Mouse (Mus musculus) forebrain, embryonic 12.5 days (tissue): ENCODE measurements around the gene Tnfaip2. TPM values are rescaled to one million over a fixed set of nuclear protein-coding genes. Genes with fewer than 3 reads are reported as not detected.

Experiments used
- ATAC-seq: fragments of 200-750 bp; cut with Nextera tagmentation; 2 replicates; pipeline ENCODE4 v1.8.0; 2017; ENCODE audit warnings: moderate TSS enrichment; ENCODE audit not compliant: low FRiP score
- H3K27ac ChIP-seq: fragments of 300-500 bp; sonication (generic); 2 replicates; pipeline ENCODE4 v1.5.1; 2016; ENCODE audit warnings: mild to moderate bottlenecking
- H3K27me3 ChIP-seq: fragments of 300-500 bp; sonication (generic); 2 replicates; pipeline ENCODE4 v1.6.1; 2016; ENCODE audit warnings: mild to moderate bottlenecking
- H3K36me3 ChIP-seq: fragments of 300-500 bp; sonication (generic); replicated peaks from 2 replicates; pipeline ENCODE4 v1.6.1; 2016; ENCODE audit warnings: mild to moderate bottlenecking
- H3K4me1 ChIP-seq: fragments of 300-500 bp; sonication (generic); 2 replicates; pipeline ENCODE4 v1.6.1; 2016
- H3K4me2 ChIP-seq: fragments of 300-500 bp; sonication (generic); 2 replicates; pipeline ENCODE4 v1.6.1; 2016; ENCODE audit warnings: mild to moderate bottlenecking, moderate library complexity
- H3K4me3 ChIP-seq: fragments of 300-500 bp; sonication (generic); replicated peaks from 2 replicates; pipeline ENCODE4 v1.5.1; 2016; ENCODE audit warnings: mild to moderate bottlenecking
- H3K9ac ChIP-seq: fragments of 300-500 bp; sonication (generic); 2 replicates; pipeline ENCODE4 v1.6.1; 2016; ENCODE audit warnings: mild to moderate bottlenecking
- H3K9me3 ChIP-seq: fragments of 300-500 bp; sonication (generic); 2 replicates; pipeline ENCODE4 v1.6.1; 2016
- WGBS: fragments of 180-500 bp; shearing (Covaris S2); methylation state at CpG from one replicate; pipeline ENCODE4 v1.1.7; 2016; 5-methylcytosine and 5-hydroxymethylcytosine counted together
- polyA plus RNA-seq: library from polyadenylated mRNA; unstranded; fragments of >200 nt; fragmentation: Nextera tagmentation; extraction: Ambion mirVana; gene quantifications from 2 replicates; pipeline ENCODE4 v1.2.1, GENCODE M21; 2016

The Tnfaip2 gene
- polyA plus RNA-seq, 1 experiment from 2014 or later: 2.2 TPM

DNA sequence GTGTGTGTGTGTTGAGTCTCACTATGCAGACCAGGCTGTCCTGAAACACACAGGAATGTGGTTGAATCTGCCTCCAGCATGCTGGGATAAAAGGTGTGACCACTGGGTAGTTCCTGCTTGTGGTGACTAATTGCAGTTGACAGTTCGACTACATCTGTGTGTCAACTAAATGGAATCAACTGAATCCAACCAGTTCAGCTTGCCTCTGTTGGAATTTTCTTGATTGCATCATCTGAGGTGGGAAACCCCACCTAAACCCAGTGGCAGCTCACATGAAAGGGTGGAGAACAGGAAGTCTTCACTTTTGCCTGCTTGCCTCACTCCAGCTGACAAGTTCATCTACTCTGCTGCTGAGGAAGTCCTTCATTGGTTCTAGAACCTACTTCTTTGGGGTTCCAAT, 28.9 kb downstream of the Tnfaip2 start:
- 72% methylated on average over 1 of the region's 1 CpGs for WGBS
- ATAC-seq: no peak
- peaks cover 11% of the 10 kb centered on the region for H3K27me3 ChIP-seq

GRCm38 (mm10) chr12:111471721-111472120, 29.5 kb downstream of the Tnfaip2 start:
- Histone ChIP-seq H3K4me2 (no peak overlapping the region), H3K27ac (no peak overlapping the region), H3K36me3 (no peaks in the 10 kb centered on the region), H3K9ac (no peak overlapping the region), H3K4me3 (no peak overlapping the region), H3K9me3 (no peaks in the 10 kb centered on the region), H3K27me3 (peaks cover 11% of the 10 kb centered on the region), H3K4me1 (peaks cover 7% of the 10 kb centered on the region; the same call in 1 of the 2 replicates)
- ATAC-seq: no peak
- 89% methylated on average over 3 of the region's 3 CpGs for WGBS

More for the DNA sequence above, 28.9 kb downstream of the Tnfaip2 start:
- no peaks in the 10 kb centered on the region for H3K9me3 ChIP-seq
- no peak overlapping the region for H3K4me3 ChIP-seq
- H3K36me3 ChIP-seq: no peaks in the 10 kb centered on the region
- peaks cover 7% of the 10 kb centered on the region; the same call in 1 of the 2 replicates for H3K4me1 ChIP-seq
- no peak overlapping the region for H3K27ac ChIP-seq
- no peak overlapping the region for H3K9ac ChIP-seq
- H3K4me2 ChIP-seq: no peak overlapping the region

- H3K27me3 ChIP-seq: peaks cover 11% of the 10 kb centered on the region
- H3K4me2 ChIP-seq: no peak overlapping the region
- H3K4me3 ChIP-seq: no peak overlapping the region
- ATAC-seq: no peak
- H3K36me3 ChIP-seq: no peaks in the 10 kb centered on the region
- no peak overlapping the region for H3K9ac ChIP-seq
- no peak overlapping the region for H3K27ac ChIP-seq
- no peaks in the 10 kb centered on the region for H3K9me3 ChIP-seq
- peaks cover 7% of the 10 kb centered on the region; the same call in 1 of the 2 replicates for H3K4me1 ChIP-seq
- WGBS: 58% methylated on average over 5 of the region's 5 CpGs
Measured at GRCm38 (mm10) chr12:111472886-111473285, 30.6 kb downstream of the Tnfaip2 start.

- no peak overlapping the region for H3K4me2 ChIP-seq
- no peaks in the 10 kb centered on the region for H3K36me3 ChIP-seq
- H3K4me3 ChIP-seq: no peak overlapping the region
- H3K9ac ChIP-seq: no peak overlapping the region
- peaks cover 7% of the 10 kb centered on the region; the same call in 1 of the 2 replicates for H3K4me1 ChIP-seq
- no peaks in the 10 kb centered on the region for H3K9me3 ChIP-seq
- WGBS: 94% methylated on average over 3 of the region's 3 CpGs
- no peak overlapping the region for H3K27ac ChIP-seq
- no peak for ATAC-seq
- H3K27me3 ChIP-seq: peaks cover 11% of the 10 kb centered on the region
Measured at GRCm38 (mm10) chr12:111474384-111474783, 32.1 kb downstream of the Tnfaip2 start.

DNA sequence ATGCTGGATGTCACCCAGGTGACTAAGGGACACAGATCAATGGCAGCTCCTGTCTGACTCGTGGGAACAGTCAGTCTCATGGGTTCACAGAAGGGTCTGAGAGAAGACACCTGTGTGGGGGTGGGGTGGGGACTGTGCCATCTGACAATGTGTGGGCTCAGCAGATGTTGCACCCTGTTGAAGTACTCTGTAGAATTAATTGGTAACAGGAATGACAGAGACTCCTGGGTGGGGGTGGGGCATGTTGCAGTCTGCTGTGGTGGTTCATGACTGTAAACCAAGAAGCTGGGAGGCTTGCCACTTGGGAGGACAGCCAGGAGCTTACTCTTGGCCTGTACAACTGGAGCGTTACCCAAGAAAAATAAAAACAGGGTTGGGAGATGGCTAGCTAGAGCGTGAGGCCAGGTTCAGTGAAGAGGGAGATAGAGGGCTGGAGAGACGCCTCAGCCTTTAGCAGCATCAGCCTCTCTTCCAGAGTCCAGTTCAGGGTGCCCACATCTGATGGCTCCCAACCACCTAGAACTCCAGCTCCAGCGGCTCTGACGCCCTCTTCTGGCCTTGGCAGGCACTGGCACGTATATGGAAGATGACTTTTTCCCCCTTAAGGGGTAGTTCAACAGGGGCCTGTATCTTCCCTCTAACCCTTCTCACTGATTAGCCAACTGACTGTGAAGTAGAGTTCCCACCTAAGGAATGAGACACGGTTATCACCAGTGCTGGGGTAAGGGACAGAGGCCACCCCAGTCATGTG, 32.8 kb downstream of the Tnfaip2 start:
- WGBS: 54% methylated on average over 8 of the region's 8 CpGs
- no peak overlapping the region for H3K27ac ChIP-seq
- no peak overlapping the region for H3K4me2 ChIP-seq

DNA sequence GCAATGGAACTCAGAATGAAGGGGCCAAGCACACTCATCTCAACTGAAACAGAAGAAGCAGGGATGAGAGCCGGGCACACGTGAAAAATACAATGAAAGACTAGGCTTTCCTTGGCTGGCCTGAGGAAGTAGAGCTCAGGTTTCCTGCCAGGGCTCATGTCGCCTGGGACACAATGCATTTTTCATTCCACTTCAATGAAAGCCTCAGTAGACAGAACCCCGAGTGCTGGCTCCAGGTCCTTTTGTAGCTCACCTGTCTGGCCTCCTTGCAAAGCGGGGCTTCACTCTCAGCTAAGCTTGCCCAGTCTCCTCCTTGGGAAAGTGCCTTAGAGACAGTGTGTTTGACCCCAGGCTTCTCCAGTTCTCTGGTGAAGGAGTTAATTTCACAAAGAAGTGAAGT, 36.7 kb downstream of the Tnfaip2 start:
- Histone ChIP-seq H3K27ac (no peak overlapping the region), H3K4me1 (peaks cover 14% of the 10 kb centered on the region; the same call in 1 of the 2 replicates), H3K27me3 (peaks cover 20% of the 10 kb centered on the region), H3K36me3 (no peaks in the 10 kb centered on the region), H3K9me3 (no peaks in the 10 kb centered on the region), H3K4me2 (no peak overlapping the region), H3K9ac (no peak overlapping the region), H3K4me3 (no peak overlapping the region)
- ATAC-seq: no peak
- WGBS: 52% methylated on average over 5 of the region's 5 CpGs

More for the DNA sequence above, 32.8 kb downstream of the Tnfaip2 start:
- Histone ChIP-seq H3K9me3 (no peaks in the 10 kb centered on the region), H3K27me3 (peaks cover 11% of the 10 kb centered on the region), H3K36me3 (no peaks in the 10 kb centered on the region), H3K4me1 (peaks cover 7% of the 10 kb centered on the region; the same call in 1 of the 2 replicates), H3K4me3 (no peak overlapping the region), H3K9ac (no peak overlapping the region)
- ATAC-seq: no peak

DNA sequence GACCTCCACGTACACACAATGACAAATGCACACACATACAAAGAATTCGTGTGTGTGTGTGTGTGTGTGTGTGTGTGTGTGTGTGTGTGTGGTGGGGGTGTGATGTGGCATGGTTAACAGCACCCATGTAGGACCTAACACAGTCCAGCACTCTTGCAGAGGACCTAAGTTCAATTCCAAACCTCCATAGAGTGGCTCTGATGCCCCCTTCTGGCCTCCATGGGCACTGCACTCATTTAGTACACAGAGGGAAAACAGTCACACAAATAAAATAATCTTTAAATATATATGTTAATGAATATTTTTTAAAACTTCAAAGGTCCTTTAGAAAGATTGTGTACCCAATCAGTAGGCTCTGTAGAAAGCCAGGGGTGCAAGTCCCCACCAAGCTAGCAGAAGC, 37.6 kb downstream of the Tnfaip2 start:
- no peaks in the 10 kb centered on the region for H3K9me3 ChIP-seq
- 73% methylated on average over 2 of the region's 2 CpGs for WGBS

GRCm38 (mm10) chr12:111485046-111485651, 42.9 kb downstream of the Tnfaip2 start:
- WGBS: 1% methylated on average over 63 of the region's 63 CpGs
- peaks cover 27% of the 10 kb centered on the region for H3K4me1 ChIP-seq
- no peaks in the 10 kb centered on the region for H3K9me3 ChIP-seq
- H3K27ac ChIP-seq: no peak overlapping the region
- no peaks in the 10 kb centered on the region for H3K36me3 ChIP-seq
- peaks cover 71% of the 10 kb centered on the region for H3K27me3 ChIP-seq
- H3K4me2 ChIP-seq: peak overlapping the region; percentile 61
- peak; percentile 58 for ATAC-seq
- peak overlapping the region; percentile 40; the same call in 1 of the 2 replicates for H3K9ac ChIP-seq
- H3K4me3 ChIP-seq: peak overlapping the region; percentile 40

More for the DNA sequence above, 37.6 kb downstream of the Tnfaip2 start:
- Histone ChIP-seq H3K4me3 (no peak overlapping the region), H3K27ac (no peak overlapping the region), H3K4me2 (no peak overlapping the region), H3K9ac (no peak overlapping the region), H3K36me3 (no peaks in the 10 kb centered on the region), H3K27me3 (peaks cover 26% of the 10 kb centered on the region), H3K4me1 (peaks cover 12% of the 10 kb centered on the region)
- no peak for ATAC-seq

- H3K9me3 ChIP-seq: no peaks in the 10 kb centered on the region
- H3K4me2 ChIP-seq: peak within 1 kb of the TSS; percentile 61
- H3K4me1 ChIP-seq: peaks cover 25% of the 10 kb centered on the region
- peak; percentile 70; the same call in 1 of the 2 replicates for ATAC-seq
- no peaks in the 10 kb centered on the region for H3K36me3 ChIP-seq
- peak within 1 kb of the TSS; percentile 40 for H3K4me3 ChIP-seq
- WGBS: under 1% methylated on average over 53 of the region's 58 CpGs
- peaks cover 71% of the 10 kb centered on the region for H3K27me3 ChIP-seq
- no peak within 1 kb of the TSS for H3K27ac ChIP-seq
- H3K9ac ChIP-seq: peak within 1 kb of the TSS; percentile 44
Measured at GRCm38 (mm10) chr12:111485652-111486306, 43.5 kb downstream of the Tnfaip2 start, which contains the start of gene Gm266. Gene Gm266 (minus strand): TSS chr12:111485823.

- no peak for ATAC-seq
- Histone ChIP-seq H3K27me3 (peaks cover 71% of the 10 kb centered on the region), H3K4me3 (peak overlapping the region; percentile 40; the same call in 1 of the 2 replicates), H3K36me3 (no peaks in the 10 kb centered on the region), H3K4me2 (peak overlapping the region; percentile 61), H3K9me3 (no peaks in the 10 kb centered on the region), H3K9ac (no peak overlapping the region), H3K27ac (no peak overlapping the region), H3K4me1 (peaks cover 20% of the 10 kb centered on the region)
- 5% methylated on average over 12 of the region's 12 CpGs for WGBS
Measured at GRCm38 (mm10) chr12:111486455-111486854, 44.2 kb downstream of the Tnfaip2 start.

GRCm38 (mm10) chr12:111489261-111489865, 47.1 kb downstream of the Tnfaip2 start:
- no peak overlapping the region for H3K4me2 ChIP-seq
- peaks cover 20% of the 10 kb centered on the region for H3K4me1 ChIP-seq
- no peak for ATAC-seq
- no peaks in the 10 kb centered on the region for H3K9me3 ChIP-seq
- H3K27me3 ChIP-seq: peaks cover 50% of the 10 kb centered on the region
- no peak overlapping the region for H3K4me3 ChIP-seq
- H3K36me3 ChIP-seq: no peaks in the 10 kb centered on the region
- no peak overlapping the region for H3K9ac ChIP-seq
- WGBS: 79% methylated on average over 11 of the region's 11 CpGs
- no peak overlapping the region for H3K27ac ChIP-seq

- 0 out of 2 replicates have a peak, but pooled peaks cover 3% of the 10 kb centered on the region for H3K9me3 ChIP-seq
- no peak overlapping the region for H3K27ac ChIP-seq
- no peak overlapping the region for H3K4me3 ChIP-seq
- no peak for ATAC-seq
- H3K36me3 ChIP-seq: no peaks in the 10 kb centered on the region
- H3K4me1 ChIP-seq: 0 out of 2 replicates have a peak, but pooled peaks cover 6% of the 10 kb centered on the region
- H3K9ac ChIP-seq: no peak overlapping the region
- H3K4me2 ChIP-seq: no peak overlapping the region
- 82% methylated on average over 4 of the region's 4 CpGs for WGBS
- H3K27me3 ChIP-seq: no peaks in the 10 kb centered on the region
Measured at GRCm38 (mm10) chr12:111494931-111495330, 52.7 kb downstream of the Tnfaip2 start.
